Mouse (Mus musculus): Measurements from ENCODE around the gene Stab2. TPM values are rescaled to one million over a fixed set of nuclear protein-coding genes. Genes with fewer than 3 reads are reported as not detected.

Stab2 gene
- polyA plus RNA-seq (2015; fragmentation: Nextera tagmentation; extraction: Ambion mirVana): 0.22 and 0.32 TPM in 2 replicates

- no peak within 1 kb of the TSS for H3K4me3 ChIP-seq
- H3K9ac ChIP-seq: no peak within 1 kb of the TSS
- no peaks in the 10 kb centered on the region for H3K4me1 ChIP-seq
- WGBS: 61% methylated on average over 8 of the region's 8 CpGs
- ATAC-seq (ENCODE audit: low FRiP score, low read depth): no peak
- no peaks in the 10 kb centered on the region for H3K27me3 ChIP-seq
- H3K4me2 ChIP-seq (replicated peaks): no peak within 1 kb of the TSS
- H3K36me3 ChIP-seq: no peaks in the 10 kb centered on the region
- no peaks in the 10 kb centered on the region for H3K9me3 ChIP-seq
- H3K27ac ChIP-seq: no peak within 1 kb of the TSS
Observed at GRCm38 (mm10) chr10:87007385-87008214, at the start of gene Stab2. Gene Stab2 (minus strand): TSS chr10:87008025.

- Histone ChIP-seq H3K4me2 (replicated peaks) (no peak overlapping the region), H3K9ac (no peak overlapping the region), H3K36me3 (no peaks in the 10 kb centered on the region), H3K27me3 (0 out of 2 replicates have a peak, but pooled peaks cover 2% of the 10 kb centered on the region), H3K27ac (no peak overlapping the region), H3K4me3 (no peak overlapping the region), H3K9me3 (no peaks in the 10 kb centered on the region), H3K4me1 (no peaks in the 10 kb centered on the region)
- no peak for ATAC-seq (ENCODE audit: low FRiP score, low read depth)
- 75% methylated on average over 4 of the region's 4 CpGs for whole genome bisulfite sequencing
Observed at GRCm38 (mm10) chr10:87051714-87052113, 43.9 kb upstream of the Stab2 start.

- WGBS: 69% methylated on average over 3 of the region's 3 CpGs
- Histone ChIP-seq H3K9ac (no peak overlapping the region), H3K27ac (no peak overlapping the region), H3K4me1 (no peaks in the 10 kb centered on the region), H3K27me3 (no peaks in the 10 kb centered on the region), H3K4me2 (replicated peaks) (no peak overlapping the region), H3K36me3 (no peaks in the 10 kb centered on the region), H3K9me3 (no peaks in the 10 kb centered on the region), H3K4me3 (no peak overlapping the region)
- no peak for ATAC-seq (ENCODE audit: low FRiP score, low read depth)
Observed at GRCm38 (mm10) chr10:87049179-87049578, 41.4 kb upstream of the Stab2 start.

GRCm38 (mm10) chr10:87046931-87047468 is 39.2 kb upstream of the Stab2 start:
- Histone ChIP-seq H3K4me3 (no peak overlapping the region), H3K4me1 (no peaks in the 10 kb centered on the region), H3K36me3 (no peaks in the 10 kb centered on the region), H3K27ac (no peak overlapping the region), H3K9ac (no peak overlapping the region), H3K4me2 (replicated peaks) (no peak overlapping the region), H3K9me3 (no peaks in the 10 kb centered on the region), H3K27me3 (0 out of 2 replicates have a peak, but pooled peaks cover 4% of the 10 kb centered on the region)
- 89% methylated on average over 10 of the region's 10 CpGs for WGBS
- ATAC-seq (ENCODE audit: low FRiP score, low read depth): no peak

- Histone ChIP-seq H3K4me1 (no peaks in the 10 kb centered on the region), H3K27ac (no peak overlapping the region), H3K9me3 (no peaks in the 10 kb centered on the region), H3K27me3 (0 out of 2 replicates have a peak, but pooled peaks cover 4% of the 10 kb centered on the region), H3K9ac (no peak overlapping the region), H3K4me3 (no peak overlapping the region), H3K36me3 (no peaks in the 10 kb centered on the region), H3K4me2 (replicated peaks) (no peak overlapping the region)
- 39% methylated on average over 6 of the region's 6 CpGs for WGBS
- no peak for ATAC-seq (ENCODE audit: low FRiP score, low read depth)
Observed at GRCm38 (mm10) chr10:87046469-87046868, 38.6 kb upstream of the Stab2 start.

GRCm38 (mm10) chr10:87045273-87045672 is 37.4 kb upstream of the Stab2 start:
- Histone ChIP-seq H3K4me3 (no peak overlapping the region), H3K36me3 (no peaks in the 10 kb centered on the region), H3K27ac (no peak overlapping the region), H3K9ac (no peak overlapping the region), H3K27me3 (0 out of 2 replicates have a peak, but pooled peaks cover 4% of the 10 kb centered on the region), H3K4me2 (replicated peaks) (no peak overlapping the region), H3K9me3 (no peaks in the 10 kb centered on the region), H3K4me1 (no peaks in the 10 kb centered on the region)
- WGBS: 65% methylated on average over 3 of the region's 3 CpGs
- ATAC-seq (ENCODE audit: low FRiP score, low read depth): no peak

GRCm38 (mm10) chr10:87041265-87041664 is 33.4 kb upstream of the Stab2 start:
- no peaks in the 10 kb centered on the region for H3K9me3 ChIP-seq
- no peak overlapping the region for H3K4me2 ChIP-seq (replicated peaks)
- WGBS: 83% methylated on average over 7 of the region's 7 CpGs
- peaks cover 10% of the 10 kb centered on the region for H3K27me3 ChIP-seq
- H3K4me3 ChIP-seq: no peak overlapping the region
- no peaks in the 10 kb centered on the region for H3K36me3 ChIP-seq
- ATAC-seq (ENCODE audit: low FRiP score, low read depth): no peak
- H3K4me1 ChIP-seq: no peaks in the 10 kb centered on the region
- no peak overlapping the region for H3K27ac ChIP-seq
- no peak overlapping the region for H3K9ac ChIP-seq

GRCm38 (mm10) chr10:87039800-87040199 is 32.0 kb upstream of the Stab2 start:
- WGBS: 92% methylated on average over 3 of the region's 3 CpGs
- peaks cover 15% of the 10 kb centered on the region for H3K27me3 ChIP-seq
- H3K9ac ChIP-seq: no peak overlapping the region
- H3K4me1 ChIP-seq: no peaks in the 10 kb centered on the region
- H3K36me3 ChIP-seq: no peaks in the 10 kb centered on the region
- H3K4me3 ChIP-seq: no peak overlapping the region
- no peak overlapping the region for H3K27ac ChIP-seq
- H3K4me2 ChIP-seq (replicated peaks): no peak overlapping the region
- ATAC-seq (ENCODE audit: low FRiP score, low read depth): no peak
- H3K9me3 ChIP-seq: no peaks in the 10 kb centered on the region

GRCm38 (mm10) chr10:87039340-87039739 is 31.5 kb upstream of the Stab2 start:
- no peak for ATAC-seq (ENCODE audit: low FRiP score, low read depth)
- no peak overlapping the region for H3K4me3 ChIP-seq

GRCm38 (mm10) chr10:87037062-87037461 is 29.2 kb upstream of the Stab2 start:
- H3K27ac ChIP-seq: no peak overlapping the region
- H3K4me2 ChIP-seq (replicated peaks): no peak overlapping the region
- H3K9me3 ChIP-seq: no peaks in the 10 kb centered on the region
- no peaks in the 10 kb centered on the region for H3K4me1 ChIP-seq
- 30% methylated on average over 5 of the region's 5 CpGs for WGBS
- no peak overlapping the region for H3K9ac ChIP-seq
- H3K27me3 ChIP-seq: peaks cover 11% of the 10 kb centered on the region
- no peaks in the 10 kb centered on the region for H3K36me3 ChIP-seq
- no peak overlapping the region for H3K4me3 ChIP-seq
- no peak for ATAC-seq (ENCODE audit: low FRiP score, low read depth)

More at GRCm38 (mm10) chr10:87039340-87039739, 31.5 kb upstream of the Stab2 start:
- Histone ChIP-seq H3K4me2 (replicated peaks) (no peak overlapping the region), H3K36me3 (no peaks in the 10 kb centered on the region), H3K9ac (no peak overlapping the region), H3K27ac (no peak overlapping the region), H3K27me3 (peaks cover 15% of the 10 kb centered on the region), H3K4me1 (no peaks in the 10 kb centered on the region), H3K9me3 (no peaks in the 10 kb centered on the region)
- 85% methylated on average over 6 of the region's 6 CpGs for WGBS

- Histone ChIP-seq H3K9me3 (no peaks in the 10 kb centered on the region), H3K27me3 (peaks cover 11% of the 10 kb centered on the region), H3K36me3 (no peaks in the 10 kb centered on the region), H3K9ac (no peak overlapping the region), H3K4me3 (no peak overlapping the region), H3K4me2 (replicated peaks) (no peak overlapping the region), H3K4me1 (no peaks in the 10 kb centered on the region), H3K27ac (no peak overlapping the region)
- ATAC-seq (ENCODE audit: low FRiP score, low read depth): no peak
- WGBS: 53% methylated on average over 14 of the region's 14 CpGs
Observed at GRCm38 (mm10) chr10:87036271-87036703, 28.5 kb upstream of the Stab2 start.

GRCm38 (mm10) chr10:87035866-87036265 is 28.0 kb upstream of the Stab2 start:
- Histone ChIP-seq H3K27ac (no peak overlapping the region), H3K36me3 (no peaks in the 10 kb centered on the region), H3K4me1 (no peaks in the 10 kb centered on the region), H3K9me3 (no peaks in the 10 kb centered on the region), H3K4me3 (no peak overlapping the region), H3K4me2 (replicated peaks) (no peak overlapping the region), H3K27me3 (peaks cover 11% of the 10 kb centered on the region), H3K9ac (no peak overlapping the region)
- no peak for ATAC-seq (ENCODE audit: low FRiP score, low read depth)
- WGBS: 85% methylated on average over 15 of the region's 15 CpGs

All from limb, embryonic 13.5 days (tissue).